Mouse (Mus musculus) CH12.LX (cell line): Measurements from ENCODE around the gene Hist2h4. TPM values are rescaled to one million over a fixed set of nuclear protein-coding genes. Genes with fewer than 3 reads are reported as not detected.

ENCODE experiments used
- DNase-seq: peaks from one replicate; pipeline ENCODE4 v3.0.0-alpha.2; 2013; ENCODE audit errors: extremely low read depth
- H3K27ac ChIP-seq: 2 replicates; pipeline ENCODE4 v1.5.1; 2012; ENCODE audit warnings: low read depth, mild to moderate bottlenecking, control low read depth, moderate library complexity; ENCODE audit not compliant: insufficient read depth
- H3K27me3 ChIP-seq: replicated peaks from 2 replicates; pipeline ENCODE3; 2012; ENCODE audit warnings: inconsistent platforms
- H3K36me3 ChIP-seq, 2 experiments: replicated peaks in 1 of 2; 2 replicates each; pipeline versions ENCODE3 to v1.6.1; 2012; ENCODE audit warnings: inconsistent platforms in 1 of 2, low read length in 1 of 2, mild to moderate bottlenecking in 1 of 2, mixed read lengths in 1 of 2, moderate library complexity in 1 of 2; ENCODE audit not compliant: control insufficient read depth in 1 of 2, insufficient read depth in 1 of 2
- H3K4me1 ChIP-seq, 2 experiments: 2 replicates each; pipeline ENCODE4 v1.6.1; 2012; ENCODE audit warnings: inconsistent platforms in 1 of 2, moderate library complexity in 1 of 2; ENCODE audit not compliant: insufficient read depth in 2 of 2, control insufficient read depth in 1 of 2
- H3K4me2 ChIP-seq: 2 replicates; pipeline ENCODE4 v1.6.1; 2012; ENCODE audit warnings: low read depth, mild to moderate bottlenecking, control low read depth; ENCODE audit not compliant: poor library complexity, insufficient read depth, severe bottlenecking
- H3K4me3 ChIP-seq, 3 experiments: fragments of 150-350 bp in 1 of 3; sonication (generic) in 1 of 3; replicated peaks in 1 of 3; 2 replicates each; pipeline versions ENCODE3 to v1.5.1; 2011 to 2012; ENCODE audit warnings: low read depth in 2 of 3, low read length in 2 of 3, mild to moderate bottlenecking in 2 of 3, moderate library complexity in 2 of 3, control low read depth in 1 of 3, improper control_type of control experiment in 1 of 3, inconsistent platforms in 1 of 3, mixed read lengths in 1 of 3; ENCODE audit not compliant: poor library complexity in 1 of 3
- H3K79me2 ChIP-seq: replicated peaks from 2 replicates; pipeline ENCODE4 v1.6.1; 2012; ENCODE audit warnings: mild to moderate bottlenecking, moderate library complexity; ENCODE audit not compliant: control insufficient read depth, poor library complexity, insufficient read depth, severe bottlenecking; ENCODE audit errors: extremely low read depth
- H3K9ac ChIP-seq: 2 replicates; pipeline ENCODE4 v1.6.1; 2012; ENCODE audit warnings: low read depth, mild to moderate bottlenecking, control low read depth, moderate library complexity; ENCODE audit not compliant: insufficient read depth
- H3K9me3 ChIP-seq: replicated peaks from 2 replicates; pipeline ENCODE3; 2012; ENCODE audit warnings: low read length, inconsistent platforms, mixed read lengths
- CHD2 ChIP-seq: IDR thresholded peaks from 2 replicates; pipeline ENCODE4 v1.6.1; 2011; ENCODE audit warnings: low read length, improper control_type of control experiment
- CTCF ChIP-seq, 2 experiments: IDR thresholded peaks in 1 of 2; conservative IDR thresholded peaks in 1 of 2; 2 replicates each; pipeline ENCODE4 v1.5.1; 2011 to 2012; ENCODE audit warnings: low read depth in 2 of 2, low read length in 2 of 2, improper control_type of control experiment in 1 of 2, inconsistent platforms in 1 of 2, mild to moderate bottlenecking in 1 of 2, moderate library complexity in 1 of 2
- ELF1 ChIP-seq: IDR thresholded peaks from 2 replicates; pipeline ENCODE4 v1.6.1; 2014; ENCODE audit warnings: low read depth, mild to moderate bottlenecking, inconsistent platforms, low read length, improper control_type of control experiment
- EP300 ChIP-seq: IDR thresholded peaks from 2 replicates; pipeline ENCODE4 v1.6.1; 2011; ENCODE audit warnings: low read length, improper control_type of control experiment
- ETS1 ChIP-seq: conservative IDR thresholded peaks from 2 replicates; pipeline ENCODE4 v1.6.1; 2012; ENCODE audit warnings: low read depth, mild to moderate bottlenecking, inconsistent platforms, low read length, improper control_type of control experiment, moderate library complexity
- GABPA ChIP-seq: IDR thresholded peaks from 2 replicates; pipeline ENCODE4 v1.6.1; 2012; ENCODE audit warnings: low read depth, low read length, improper control_type of control experiment, inconsistent platforms; ENCODE audit not compliant: insufficient replicate concordance
- HCFC1 ChIP-seq: IDR thresholded peaks from 2 replicates; pipeline ENCODE4 v1.6.1; 2012; ENCODE audit warnings: low read depth, mild to moderate bottlenecking, inconsistent platforms, low read length, improper control_type of control experiment
- IRF4 ChIP-seq: IDR thresholded peaks from 2 replicates; pipeline ENCODE4 v1.6.1; 2014; ENCODE audit warnings: low read depth, mild to moderate bottlenecking, inconsistent platforms, low read length, improper control_type of control experiment
- JUN ChIP-seq: IDR thresholded peaks from 2 replicates; pipeline ENCODE4 v1.6.1; 2011; ENCODE audit warnings: low read depth, mild to moderate bottlenecking, low read length, improper control_type of control experiment, moderate library complexity; ENCODE audit not compliant: insufficient read depth
- JUND ChIP-seq: conservative IDR thresholded peaks from 2 replicates; pipeline ENCODE4 v1.6.1; 2011; ENCODE audit warnings: low read depth, low read length, improper control_type of control experiment
- MAFK ChIP-seq: IDR thresholded peaks from 2 replicates; pipeline ENCODE4 v1.6.1; 2011; ENCODE audit warnings: low read length, improper control_type of control experiment; ENCODE audit not compliant: insufficient replicate concordance
- MAX ChIP-seq: IDR thresholded peaks from 2 replicates; pipeline ENCODE4 v1.6.1; 2011; ENCODE audit warnings: low read length, improper control_type of control experiment
- MEF2A ChIP-seq: IDR thresholded peaks from 2 replicates; pipeline ENCODE4 v1.6.1; 2014; ENCODE audit warnings: low read depth, mild to moderate bottlenecking, inconsistent platforms, low read length, improper control_type of control experiment, borderline replicate concordance
- MXI1 ChIP-seq: IDR thresholded peaks from 2 replicates; pipeline ENCODE4 v1.6.1; 2011; ENCODE audit warnings: mild to moderate bottlenecking, low read depth, low read length, improper control_type of control experiment
- MYC ChIP-seq: IDR thresholded peaks from 2 replicates; pipeline ENCODE4 v1.6.1; 2011; ENCODE audit warnings: low read depth, mild to moderate bottlenecking, improper control_type of control experiment, low read length
- NELFE ChIP-seq: IDR thresholded peaks from 2 replicates; pipeline ENCODE4 v1.6.1; 2011; ENCODE audit warnings: low read depth, low read length, improper control_type of control experiment
- POLR2A ChIP-seq: IDR thresholded peaks from 2 replicates; pipeline ENCODE4 v1.6.1; 2011; ENCODE audit warnings: low read depth, mild to moderate bottlenecking, improper control_type of control experiment, low read length
- POLR2AphosphoS2 ChIP-seq: IDR thresholded peaks from 2 replicates; pipeline ENCODE4 v1.6.1; 2011; ENCODE audit warnings: low read depth, low read length, improper control_type of control experiment
- RAD21 ChIP-seq: IDR thresholded peaks from 2 replicates; pipeline ENCODE4 v1.6.1; 2011; ENCODE audit warnings: low read depth, mild to moderate bottlenecking, low read length, improper control_type of control experiment, moderate library complexity
- RCOR1 ChIP-seq: conservative IDR thresholded peaks from 2 replicates; pipeline ENCODE4 v1.6.1; 2012; ENCODE audit warnings: low read depth, mild to moderate bottlenecking, inconsistent platforms, low read length, improper control_type of control experiment
- SIN3A ChIP-seq: IDR thresholded peaks from 2 replicates; pipeline ENCODE4 v1.6.1; 2012; ENCODE audit warnings: low read length, improper control_type of control experiment, inconsistent platforms
- TBP ChIP-seq: conservative IDR thresholded peaks from 2 replicates; pipeline ENCODE4 v1.6.1; 2011; ENCODE audit warnings: low read depth, low read length, improper control_type of control experiment
- TCF12 ChIP-seq: IDR thresholded peaks from 2 replicates; pipeline ENCODE4 v1.6.1; 2014; ENCODE audit warnings: low read depth, mild to moderate bottlenecking, inconsistent platforms, low read length, improper control_type of control experiment
- UBTF ChIP-seq: IDR thresholded peaks from 2 replicates; pipeline ENCODE4 v1.6.1; 2012; ENCODE audit warnings: low read depth, mild to moderate bottlenecking, inconsistent platforms, low read length, improper control_type of control experiment, moderate library complexity
- USF2 ChIP-seq: conservative IDR thresholded peaks from 2 replicates; pipeline ENCODE4 v1.6.1; 2011; ENCODE audit warnings: low read depth, low read length, improper control_type of control experiment
- ZKSCAN1 ChIP-seq: IDR thresholded peaks from 2 replicates; pipeline ENCODE4 v1.6.1; 2012; ENCODE audit warnings: low read depth, inconsistent platforms, low read length, improper control_type of control experiment, borderline replicate concordance
- ZMIZ1 ChIP-seq: IDR thresholded peaks from 2 replicates; pipeline ENCODE4 v1.6.1; 2012; ENCODE audit warnings: low read depth, mild to moderate bottlenecking, inconsistent platforms, low read length, improper control_type of control experiment
- ZNF384 ChIP-seq: IDR thresholded peaks from 2 replicates; pipeline ENCODE4 v1.6.1; 2012; ENCODE audit warnings: low read depth, low read length, improper control_type of control experiment, inconsistent platforms
- dilution Hi-C: fragments of 300-500 bp; cut with MboI; formaldehyde crosslinking; loops from 2 replicates; pipeline ENCODE4 v1.14.3; 2020; ENCODE audit warnings: low sequenced_read_pairs; ENCODE audit not compliant: extremely low pct_unique_long_range_greater_than_20kb, extremely low pct_ligation_motif_present
- in situ Hi-C: fragments of 300-500 bp; cut with MboI; formaldehyde crosslinking; loops from 3 replicates; pipeline ENCODE4 v1.14.3; 2019; ENCODE audit warnings: low sequenced_read_pairs, low pct_ligation_motif_present, low pct_unique_long_range_greater_than_20kb, mixed read lengths
- polyA plus RNA-seq: library from polyadenylated mRNA; unstranded; fragments of >175 nt; gene quantifications from 2 replicates; pipeline ENCODE4 v1.2.1, GENCODE M21; 2012; ENCODE audit warnings: low read depth; ENCODE audit not compliant: insufficient read length
- total RNA-seq, 2 experiments: library from RNA; depleted of rRNA; stranded (reverse); fragments of 300-350 nt in 1 of 2; fragments of >200 nt in 1 of 2; gene quantifications; 2 replicates each; pipeline ENCODE4 v1.2.3; 2012 to 2014

Hist2h4 gene
- total and polyA plus RNA-seq, 3 experiments = 0.91 to 116 (median 2.5) TPM

GRCm38 (mm10) chr3:96230910-96231757 is 32.0 kb downstream of the Hist2h4 start:
- Histone ChIP-seq H3K27me3 (no peaks in the 10 kb centered on the region), H3K4me2 (peak overlapping the region; percentile 31; the same call in 1 of the 2 replicates), H3K79me2 (no peaks in the 10 kb centered on the region), H3K27ac (no peak overlapping the region), H3K9me3 (no peaks in the 10 kb centered on the region), H3K9ac (0 out of 2 replicates have a peak overlapping the region, but pooled peaks have one; percentile 9), H3K36me3 (no peaks in the 10 kb centered on the region), H3K4me1 (peaks cover 20 to 89% of the 10 kb centered on the region in 2 experiments), H3K4me3 (no peak overlapping the region)
- in situ Hi-C loops = no loop called here
- dilution Hi-C loops = no loop called here
- TF ChIP-seq ZKSCAN1 = no peak
- TF ChIP-seq ZNF384 = 0 out of 2 replicates have a peak, but pooled peaks have one; percentile 0
- peak; percentile 36; the same call in 1 of the 2 replicates for TF ChIP-seq MYC
- TF ChIP-seq TCF12 = peak; percentile 62; the same call in 1 of the 2 replicates
- no peak for TF ChIP-seq CTCF (conservative IDR thresholded peaks at IDR 0.05 in 1 of 2, IDR thresholded peaks at IDR 0.05 in 1 of 2; ENCODE audit: low read depth in 2 of 2, low read length in 2 of 2)
- TF ChIP-seq JUND = peak; percentile 41; the same call in 1 of the 2 replicates
- peak; percentile 63; the same call in 1 of the 2 replicates for TF ChIP-seq MAX
- peak; percentile 80 for TF ChIP-seq IRF4
- 0 out of 2 replicates have a peak, but pooled peaks have one; percentile 18 for TF ChIP-seq POLR2A
- no peak for TF ChIP-seq TBP
- TF ChIP-seq EP300 = peak; percentile 77
- peak; percentile 13; the same call in 1 of the 2 replicates for TF ChIP-seq NELFE
- TF ChIP-seq MEF2A = no peak
- no peak for TF ChIP-seq POLR2AphosphoS2
- TF ChIP-seq MAFK = 0 out of 2 replicates have a peak, but pooled peaks have one; percentile 24
- TF ChIP-seq JUN = 0 out of 2 replicates have a peak, but pooled peaks have one; percentile 5
- TF ChIP-seq ETS1 = peak; percentile 87
- no peak for TF ChIP-seq USF2
- DNase-seq = peak; percentile 80

GRCm38 (mm10) chr3:96230404-96230803 is 32.7 kb downstream of the Hist2h4 start:
- peak; percentile 45 for DNase-seq
- no peaks in the 10 kb centered on the region for H3K27me3 ChIP-seq
- H3K79me2 ChIP-seq = no peaks in the 10 kb centered on the region
- no peaks in the 10 kb centered on the region for H3K9me3 ChIP-seq
- H3K4me2 ChIP-seq = peak overlapping the region; percentile 55
- H3K9ac ChIP-seq = no peak overlapping the region
- in situ Hi-C loops (no loop called here), dilution Hi-C loops (no loop called here)
- peaks cover 23 to 90% of the 10 kb centered on the region in 2 experiments for H3K4me1 ChIP-seq
- no peaks in the 10 kb centered on the region for H3K36me3 ChIP-seq
- H3K27ac ChIP-seq = no peak overlapping the region
- no peak overlapping the region for H3K4me3 ChIP-seq
- TF ChIP-seq RAD21 (no peak), CHD2 (no peak), MXI1 (no peak), RCOR1 (no peak), IRF4 (no peak), MEF2A (no peak), JUN (no peak), ZMIZ1 (no peak), ZNF384 (peak; percentile 32), ELF1 (0 out of 2 replicates have a peak, but pooled peaks have one; percentile 29), ETS1 (no peak), UBTF (0 out of 2 replicates have a peak, but pooled peaks have one; percentile 24), EP300 (no peak), TBP (no peak), SIN3A (no peak), POLR2A (no peak), MYC (no peak), POLR2AphosphoS2 (0 out of 2 replicates have a peak, but pooled peaks have one; percentile 30), CTCF (conservative IDR thresholded peaks at IDR 0.05 in 1 of 2, IDR thresholded peaks at IDR 0.05 in 1 of 2; ENCODE audit: low read depth in 2 of 2, low read length in 2 of 2) (no peak), GABPA (no peak), JUND (no peak), HCFC1 (no peak)
